Mouse (Mus musculus): ENCODE measurements around the gene Isl2.

The Isl2 gene

GRCm38 (mm10) chr9:55538377-55538776 is at the start of gene Isl2:
Gene Isl2 (plus strand): TSS chr9:55538672.
- no peak for DNase-seq (ENCODE audit: low spot score)

- DNase-seq (ENCODE audit: low spot score) = no peak
These were observed 30.6 kb upstream of the Isl2 start for GRCm38 (mm10) chr9:55507922-55508321.

GRCm38 (mm10) chr9:55508701-55509100 is 29.8 kb upstream of the Isl2 start:
- no peak for DNase-seq (ENCODE audit: low spot score)

DNA sequence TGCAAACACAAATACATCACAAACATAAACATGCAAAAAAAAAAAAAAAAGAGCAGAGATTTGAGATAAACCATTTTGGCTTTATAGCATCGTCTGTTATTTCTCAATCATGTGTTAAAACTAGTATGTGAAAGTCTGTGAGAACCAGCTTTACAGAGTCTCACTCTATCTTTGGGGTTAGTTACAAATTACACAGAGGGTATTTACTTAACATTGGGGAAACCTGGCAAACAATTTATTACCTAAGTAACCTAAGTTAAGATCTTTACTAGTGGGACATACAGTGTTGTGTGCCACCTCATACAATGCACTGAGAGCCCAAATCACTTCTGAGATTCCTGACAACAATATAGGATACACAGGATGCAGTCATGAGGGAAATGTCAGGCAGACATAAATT is 28.7 kb upstream of the Isl2 start:
- no peak for DNase-seq (ENCODE audit: low spot score)

DNA sequence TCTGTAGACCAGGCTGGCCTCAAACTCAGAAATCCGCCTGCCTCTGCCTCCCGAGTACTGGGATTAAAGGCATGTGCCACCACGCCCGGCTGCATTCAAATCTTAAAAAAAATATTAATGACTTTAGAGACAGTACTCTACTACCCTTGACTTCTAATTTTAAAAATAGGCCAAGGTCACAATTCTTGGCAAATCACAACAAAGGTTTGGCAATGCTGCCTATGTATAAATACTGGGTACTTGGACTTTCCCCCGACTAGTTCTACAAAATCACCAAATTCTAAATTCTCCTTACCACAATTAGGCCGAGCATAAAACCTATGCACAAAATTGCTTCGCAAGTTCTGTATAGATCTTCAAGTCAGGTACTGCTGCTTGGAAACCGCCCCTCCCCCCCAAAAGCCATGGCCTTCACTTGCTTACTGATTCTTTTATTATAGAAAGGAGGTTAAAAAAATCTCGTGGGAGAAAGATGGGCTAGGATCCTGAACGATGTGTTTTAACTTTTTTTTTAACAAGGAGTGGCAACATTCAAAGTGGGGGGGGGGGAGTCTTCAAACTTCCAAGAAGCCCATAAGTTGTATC is 27.7 kb upstream of the Isl2 start:
- DNase-seq (ENCODE audit: low spot score) = no peak

- no peak for DNase-seq (ENCODE audit: low spot score)
These were observed 26.9 kb upstream of the Isl2 start for GRCm38 (mm10) chr9:55511521-55511993.

DNA sequence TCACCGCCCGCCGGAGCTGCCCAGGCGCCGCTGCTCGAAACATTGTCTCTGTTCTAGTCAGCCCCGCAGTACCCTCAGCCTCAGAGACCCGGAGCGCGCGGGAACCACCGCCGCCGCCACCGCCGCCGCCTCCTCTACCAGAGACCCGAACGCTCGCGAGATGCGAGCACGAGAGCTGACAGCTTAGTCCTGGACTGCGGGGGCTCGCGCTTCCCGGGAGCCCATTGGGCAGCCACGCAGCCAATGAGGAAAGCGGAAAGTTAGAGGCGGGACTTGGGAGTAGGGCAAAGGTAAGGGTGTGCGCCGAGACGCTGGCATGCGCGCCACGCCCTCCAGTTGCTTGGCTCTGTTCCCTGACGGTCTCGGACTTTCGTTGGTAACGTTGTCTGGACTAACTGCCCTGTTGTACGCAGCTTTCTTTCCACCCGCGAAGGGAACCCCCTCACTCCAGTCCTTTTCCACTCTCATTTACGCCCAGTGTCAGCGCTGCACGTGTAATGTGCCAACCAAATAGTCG is 26.4 kb upstream of the Isl2 start, which contains the start of gene Etfa:
Gene Etfa (minus strand): TSS at position 217 of the 517 bp plus-strand sequence.
- peak; percentile 92 for DNase-seq (ENCODE audit: low spot score)

- no peak for DNase-seq (ENCODE audit: low spot score)
These were observed 12.8 kb upstream of the Isl2 start for GRCm38 (mm10) chr9:55525716-55526115.

GRCm38 (mm10) chr9:55535907-55536306 is 2.6 kb upstream of the Isl2 start:
- no peak for DNase-seq (ENCODE audit: low spot score)

GRCm38 (mm10) chr9:55539006-55539405 is 534 bp downstream of the Isl2 start:
- DNase-seq (ENCODE audit: low spot score) = no peak

- no peak for DNase-seq (ENCODE audit: low spot score)
These were observed 1.4 kb downstream of the Isl2 start for GRCm38 (mm10) chr9:55539661-55540390.

GRCm38 (mm10) chr9:55540391-55540770 is 1.9 kb downstream of the Isl2 start:
- no peak for DNase-seq (ENCODE audit: low spot score)

DNA sequence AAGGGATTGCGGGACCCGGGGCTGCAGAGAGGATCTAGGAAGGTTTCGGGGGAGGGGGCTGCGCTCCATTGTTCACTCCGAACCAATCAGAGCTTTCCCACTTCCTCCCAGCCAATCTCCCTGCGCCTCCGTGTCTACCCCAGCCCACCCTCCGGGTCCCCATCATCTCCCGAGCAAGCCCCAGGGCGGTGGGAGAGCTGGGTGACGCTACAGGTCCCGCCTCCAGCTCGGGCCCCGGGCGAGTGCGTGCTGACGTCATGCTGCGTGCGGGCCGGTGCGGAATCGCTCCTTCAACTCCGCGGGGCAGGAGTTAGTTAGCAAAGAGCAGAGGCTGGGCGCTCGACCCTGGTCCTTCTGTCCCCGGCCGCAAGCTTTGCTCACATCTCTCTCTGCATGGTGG is 2.4 kb downstream of the Isl2 start:
- no peak for DNase-seq (ENCODE audit: low spot score)

DNA sequence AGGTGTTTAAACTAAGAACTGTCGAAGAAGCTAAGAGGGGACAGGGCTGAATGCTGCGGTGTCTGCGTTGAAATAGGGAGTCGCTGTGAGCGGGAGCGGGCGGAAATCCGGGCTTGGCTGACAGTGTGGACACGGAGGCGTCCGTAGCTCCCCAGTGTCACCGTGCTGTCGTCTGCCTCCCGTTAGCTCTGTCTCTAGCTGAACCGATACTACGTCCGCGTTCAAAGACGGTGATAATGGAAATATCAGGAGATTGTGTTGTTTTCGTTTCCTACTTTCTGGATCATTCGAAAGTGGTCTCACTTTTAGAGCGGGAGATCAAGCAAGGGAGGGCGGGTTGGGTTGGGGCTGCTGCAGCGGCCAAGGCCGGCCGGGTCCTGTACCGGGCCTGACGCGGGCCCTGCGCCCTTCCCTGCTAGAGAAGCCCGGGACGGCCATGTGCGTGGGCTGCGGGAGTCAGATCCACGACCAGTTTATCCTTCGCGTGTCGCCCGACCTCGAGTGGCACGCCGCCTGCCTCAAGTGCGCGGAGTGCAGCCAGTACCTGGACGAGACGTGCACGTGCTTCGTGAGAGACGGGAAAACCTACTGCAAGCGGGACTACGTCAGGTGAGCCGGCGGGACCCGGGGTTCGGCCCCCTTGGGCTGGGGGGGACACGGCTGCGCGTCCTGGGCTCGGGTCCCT is 3.4 kb downstream of the Isl2 start:
- DNase-seq (ENCODE audit: low spot score) = no peak

DNA sequence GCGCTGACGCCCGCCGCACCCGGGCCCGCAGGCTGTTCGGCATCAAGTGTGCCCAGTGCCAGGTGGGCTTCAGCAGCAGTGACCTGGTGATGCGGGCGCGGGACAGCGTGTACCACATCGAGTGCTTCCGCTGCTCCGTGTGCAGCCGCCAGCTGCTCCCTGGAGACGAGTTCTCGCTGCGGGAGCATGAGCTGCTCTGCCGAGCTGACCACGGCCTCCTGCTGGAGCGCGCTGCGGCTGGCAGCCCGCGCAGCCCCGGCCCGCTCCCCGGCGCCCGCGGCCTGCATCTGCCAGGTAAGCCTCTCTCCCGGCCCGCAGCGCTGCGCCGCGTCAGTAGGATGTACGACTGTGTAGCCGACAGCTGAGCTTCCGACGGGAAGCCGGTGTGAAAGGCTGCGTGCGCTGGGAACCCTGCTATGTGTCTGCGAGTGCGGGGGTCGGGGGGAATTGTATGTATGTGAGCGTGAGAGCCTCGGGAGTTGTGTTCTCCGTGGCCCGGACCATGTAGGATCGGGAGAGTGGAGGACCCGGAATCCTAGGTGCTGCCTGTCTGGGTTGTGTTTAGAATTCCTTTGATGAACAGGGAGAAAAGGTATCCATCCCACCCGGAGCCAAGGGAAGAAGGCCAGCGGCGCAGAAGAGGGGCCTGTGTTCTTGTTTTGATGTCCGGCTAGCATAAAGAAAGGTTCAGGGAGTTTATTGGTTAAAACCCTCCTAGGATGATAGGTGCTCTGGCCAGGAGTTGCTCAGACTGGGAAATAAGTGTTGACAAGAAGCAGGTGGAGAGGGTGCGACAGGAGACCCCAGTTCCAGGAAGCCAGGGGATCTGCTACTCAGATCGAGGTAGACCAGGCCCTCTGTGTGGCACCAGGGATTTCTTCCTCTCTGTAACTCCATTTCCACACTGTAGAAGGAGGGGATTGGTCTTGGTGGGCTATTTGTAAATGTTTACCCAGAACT is 4.2 kb downstream of the Isl2 start:
- no peak for DNase-seq (ENCODE audit: low spot score)

DNA sequence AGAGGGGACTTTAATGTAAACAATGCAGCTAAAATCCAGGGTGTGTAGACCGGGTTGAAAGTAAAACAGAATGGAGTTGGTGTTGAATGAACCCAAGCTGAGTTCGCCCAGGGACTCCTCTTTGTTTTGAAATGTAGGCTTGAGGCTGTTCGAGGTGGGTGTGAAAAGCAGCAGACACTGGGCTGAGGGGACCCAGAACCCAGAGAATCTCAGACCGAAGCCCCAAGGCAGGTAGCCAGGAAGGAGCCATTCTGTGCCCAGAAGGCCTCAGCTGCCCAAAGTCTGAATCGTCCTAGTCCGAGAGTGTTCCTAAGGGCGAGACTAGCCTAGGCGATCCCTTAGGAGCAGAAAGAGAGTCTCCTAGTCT is 4.8 kb downstream of the Isl2 start:
- DNase-seq (ENCODE audit: low spot score) = no peak

DNA sequence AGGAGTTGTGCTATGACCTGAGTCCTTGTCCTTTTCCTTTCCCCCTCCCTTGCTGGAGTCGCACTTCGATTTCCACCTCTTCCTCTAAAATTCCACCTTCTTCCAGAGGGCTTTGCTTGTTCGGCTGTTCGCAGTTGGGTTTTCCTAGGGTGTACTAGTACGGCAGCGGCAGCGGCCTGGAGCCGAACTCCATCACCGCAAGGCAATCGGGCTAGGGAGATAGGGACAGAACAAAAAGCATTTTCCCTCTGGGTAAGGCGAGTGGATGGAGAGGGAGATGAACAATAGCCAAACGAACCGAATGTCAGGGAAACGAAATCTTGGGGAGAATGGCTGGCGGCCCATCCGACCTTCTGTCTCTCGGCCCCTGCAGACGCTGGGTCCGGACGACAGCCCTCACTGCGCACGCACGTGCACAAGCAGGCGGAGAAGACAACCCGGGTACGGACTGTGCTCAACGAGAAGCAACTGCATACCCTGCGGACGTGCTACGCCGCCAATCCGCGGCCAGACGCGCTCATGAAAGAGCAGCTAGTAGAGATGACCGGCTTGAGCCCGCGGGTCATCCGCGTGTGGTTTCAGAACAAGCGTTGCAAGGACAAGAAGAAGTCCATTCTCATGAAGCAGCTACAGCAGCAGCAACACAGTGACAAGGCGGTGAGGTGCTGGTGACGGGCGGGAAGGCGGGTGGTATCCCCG is 5.4 kb downstream of the Isl2 start:
- DNase-seq (ENCODE audit: low spot score) = no peak

DNA sequence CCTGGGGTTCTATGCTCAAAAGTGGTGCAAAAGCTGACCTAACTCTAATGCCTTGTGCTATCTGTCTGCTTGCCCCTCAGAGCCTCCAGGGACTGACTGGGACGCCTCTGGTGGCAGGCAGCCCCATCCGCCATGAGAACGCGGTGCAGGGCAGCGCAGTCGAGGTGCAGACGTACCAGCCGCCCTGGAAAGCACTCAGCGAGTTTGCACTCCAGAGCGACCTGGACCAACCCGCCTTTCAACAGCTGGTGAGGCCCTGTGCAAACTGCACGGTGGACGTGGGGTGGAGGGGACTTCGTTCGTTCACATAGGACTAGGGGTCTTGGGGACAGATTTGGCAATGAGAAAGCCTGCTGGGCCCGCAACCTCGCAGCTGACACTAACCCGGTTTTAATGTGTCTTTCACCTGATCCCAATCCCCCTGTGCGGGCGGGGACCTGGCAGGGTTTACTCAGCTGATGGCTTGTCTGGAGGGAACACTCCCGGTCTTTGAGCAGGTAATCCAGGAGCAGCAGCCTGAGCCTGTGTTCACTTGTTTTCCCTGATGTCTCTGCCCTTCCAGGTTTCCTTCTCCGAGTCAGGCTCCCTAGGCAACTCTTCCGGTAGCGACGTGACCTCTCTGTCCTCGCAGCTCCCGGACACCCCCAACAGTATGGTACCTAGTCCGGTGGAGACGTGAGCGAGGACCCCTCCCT is 6.5 kb downstream of the Isl2 start:
- no peak for DNase-seq (ENCODE audit: low spot score)

- DNase-seq (ENCODE audit: low spot score) = no peak
These were observed 7.2 kb downstream of the Isl2 start for GRCm38 (mm10) chr9:55545556-55546175.
